Mouse (Mus musculus): Measurements from ENCODE around the gene Igfbp4.

Igfbp4 gene

DNA sequence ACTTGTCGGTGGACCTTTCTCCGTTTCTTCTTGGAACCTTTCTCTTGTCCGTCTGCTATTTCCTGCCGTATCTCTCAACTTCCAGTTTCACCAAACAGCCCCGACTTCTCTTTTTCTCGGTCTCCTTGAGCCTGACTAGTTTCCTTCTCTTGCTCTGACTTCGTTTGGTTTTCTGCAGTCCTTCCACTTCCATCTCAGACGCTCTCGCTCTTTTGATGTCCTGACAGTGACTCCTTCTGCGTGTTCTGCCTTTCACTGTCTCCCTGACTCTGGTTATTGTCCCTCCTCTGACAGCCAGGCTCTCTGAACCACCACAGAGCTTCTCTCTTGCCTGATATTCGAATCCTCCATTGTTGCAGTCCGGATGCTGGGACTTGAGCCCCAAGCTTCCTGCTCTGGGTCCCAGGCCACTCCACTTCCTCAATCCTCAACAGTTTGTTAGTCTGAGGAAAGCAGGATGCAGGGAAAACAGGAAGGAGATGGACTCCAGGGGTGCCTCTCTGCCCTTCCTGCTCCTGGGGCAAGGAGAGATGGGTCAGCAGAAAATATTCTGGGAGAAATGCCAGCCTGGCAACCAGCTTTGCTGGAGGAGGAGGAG lies 1.9 kb downstream of the Igfbp4 start:
- DNase-seq, result no peak

DNA sequence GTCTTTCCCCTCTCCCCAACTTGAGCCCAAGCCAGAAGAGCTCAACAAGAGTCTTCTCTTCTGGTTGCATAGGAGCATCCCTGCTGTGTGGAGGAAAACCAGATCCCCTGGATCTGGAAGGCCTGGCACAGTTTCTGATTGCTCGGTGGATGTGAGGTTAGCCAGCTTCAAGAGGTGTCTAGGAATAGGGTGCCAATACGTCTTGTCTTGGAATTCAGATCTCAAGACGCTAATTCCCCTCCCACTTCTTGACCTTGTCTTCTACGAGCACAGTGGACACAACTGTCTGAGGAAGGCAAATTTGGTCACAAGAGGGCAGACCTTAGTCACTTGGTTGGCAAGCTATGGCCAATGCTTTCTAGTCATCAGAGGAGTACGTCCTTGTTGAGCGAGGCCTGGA lies 2.6 kb downstream of the Igfbp4 start:
- DNase-seq, result no peak

DNA sequence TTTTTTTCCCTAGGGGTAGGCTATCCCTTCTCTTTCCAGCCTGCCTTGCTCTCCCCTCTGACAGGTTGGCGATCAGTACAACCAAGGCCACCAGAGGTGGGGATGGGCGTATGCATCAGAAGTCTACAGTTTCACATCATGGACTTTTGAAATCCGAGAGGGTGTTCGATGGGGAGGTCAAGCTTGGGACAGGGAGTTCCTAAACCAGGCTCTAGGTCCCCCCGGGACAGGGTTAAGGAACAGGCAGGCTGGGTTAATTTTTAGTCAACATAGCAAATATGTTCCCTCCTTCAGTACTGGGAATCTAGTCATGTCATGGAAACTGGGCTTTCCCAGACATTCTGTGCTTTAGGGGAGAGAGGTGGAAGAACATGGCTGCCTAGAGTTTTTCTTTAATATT lies 3.3 kb downstream of the Igfbp4 start:
- DNase-seq, result no peak

DNA sequence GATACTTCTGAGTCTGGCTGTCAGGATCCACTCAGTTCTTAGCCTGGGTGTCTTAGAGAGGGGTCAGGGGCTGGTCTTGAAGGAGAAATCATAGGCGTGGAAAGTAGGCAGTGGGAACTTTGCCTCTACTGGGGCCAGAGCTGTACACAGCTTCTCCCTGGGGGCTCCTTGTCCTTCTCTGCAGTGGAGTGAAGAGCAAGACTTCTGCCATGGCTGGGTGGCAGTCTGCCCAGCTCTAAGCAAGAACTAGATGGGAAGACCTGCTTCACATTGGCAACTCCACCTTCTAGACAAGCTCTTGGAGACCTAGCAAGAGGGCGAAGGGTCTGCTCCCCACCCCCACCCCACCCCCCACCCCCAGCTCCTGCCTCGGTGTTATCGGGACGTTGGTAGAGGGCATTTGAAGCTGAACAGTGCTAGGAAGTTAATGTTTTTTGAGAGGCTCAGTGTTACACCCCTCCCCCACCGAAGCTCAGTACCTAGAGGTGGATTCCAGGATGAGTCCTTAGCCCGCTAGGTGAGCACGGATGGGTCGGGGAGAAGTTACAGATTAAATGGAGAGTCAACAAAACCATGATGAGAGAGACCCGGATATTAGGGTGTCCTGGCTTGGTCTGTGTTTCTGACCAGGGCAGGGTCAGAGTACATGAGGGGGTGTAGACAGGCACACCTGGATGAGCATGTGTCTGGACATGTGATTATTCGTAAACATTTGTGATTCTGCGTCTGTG lies 4.3 kb downstream of the Igfbp4 start:
- no peak for DNase-seq

DNA sequence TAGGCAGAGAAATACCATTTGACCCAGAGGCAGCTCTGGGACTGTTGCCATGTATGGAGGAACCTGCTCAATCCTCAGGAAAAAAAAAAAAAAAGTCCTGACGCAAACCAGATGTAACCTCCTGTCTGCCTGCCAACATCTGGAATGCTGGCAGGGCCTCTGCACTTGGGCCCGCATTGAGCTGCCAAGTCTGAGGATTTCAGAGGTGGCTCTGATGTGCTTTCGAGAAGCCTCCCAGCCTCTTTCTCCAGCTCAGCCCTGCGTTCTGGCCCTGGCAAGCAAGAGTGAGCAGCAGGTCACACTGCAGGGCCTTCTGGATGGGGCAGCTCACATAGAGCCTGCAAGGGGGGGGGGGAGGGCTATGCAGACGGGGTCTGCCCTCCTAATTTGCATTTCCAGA lies 6.1 kb downstream of the Igfbp4 start:
- peak; percentile 22 to 41 for DNase-seq

DNA sequence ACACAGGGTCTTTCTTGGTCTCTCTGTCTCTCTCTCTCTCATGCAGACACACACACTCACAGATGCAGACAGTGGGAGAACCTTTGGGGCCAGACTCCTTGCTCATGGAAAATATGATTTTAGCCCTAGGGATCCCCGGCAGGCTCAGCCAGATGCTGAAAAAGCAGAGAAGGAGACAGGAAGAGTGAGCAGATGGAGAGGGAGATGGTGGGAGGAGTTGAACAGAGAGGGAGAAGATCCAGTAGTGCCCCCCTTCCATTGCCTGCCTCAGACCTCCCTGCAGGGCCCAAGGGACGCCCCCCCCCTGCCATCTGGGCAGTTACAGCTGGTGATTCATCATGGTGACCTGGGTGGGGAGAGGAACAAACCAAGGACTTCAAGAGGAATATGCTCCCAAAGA lies 6.6 kb downstream of the Igfbp4 start:
- no peak for DNase-seq

DNA sequence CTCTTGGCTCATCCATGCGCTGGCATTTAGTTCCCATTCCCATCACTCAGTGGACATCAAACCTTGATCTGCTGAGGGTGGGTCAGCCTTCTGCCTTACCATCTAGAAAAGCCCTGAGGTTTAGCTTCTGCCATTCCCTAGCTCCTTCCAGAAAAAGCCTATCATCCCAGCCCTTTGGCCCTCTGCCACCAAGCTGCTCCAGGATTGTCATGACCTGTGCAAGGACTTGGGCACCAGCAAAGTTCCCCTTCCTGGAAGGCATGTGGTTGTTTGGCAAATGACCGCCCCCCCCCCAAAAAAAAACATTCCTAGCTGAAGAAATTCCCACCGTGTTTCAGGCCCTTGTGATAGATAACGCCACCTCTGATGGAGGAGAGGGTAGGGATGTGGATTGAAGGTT lies 14.1 kb downstream of the Igfbp4 start:
- DNase-seq, result peak in 1 of 2 experiments; percentile 23

DNA sequence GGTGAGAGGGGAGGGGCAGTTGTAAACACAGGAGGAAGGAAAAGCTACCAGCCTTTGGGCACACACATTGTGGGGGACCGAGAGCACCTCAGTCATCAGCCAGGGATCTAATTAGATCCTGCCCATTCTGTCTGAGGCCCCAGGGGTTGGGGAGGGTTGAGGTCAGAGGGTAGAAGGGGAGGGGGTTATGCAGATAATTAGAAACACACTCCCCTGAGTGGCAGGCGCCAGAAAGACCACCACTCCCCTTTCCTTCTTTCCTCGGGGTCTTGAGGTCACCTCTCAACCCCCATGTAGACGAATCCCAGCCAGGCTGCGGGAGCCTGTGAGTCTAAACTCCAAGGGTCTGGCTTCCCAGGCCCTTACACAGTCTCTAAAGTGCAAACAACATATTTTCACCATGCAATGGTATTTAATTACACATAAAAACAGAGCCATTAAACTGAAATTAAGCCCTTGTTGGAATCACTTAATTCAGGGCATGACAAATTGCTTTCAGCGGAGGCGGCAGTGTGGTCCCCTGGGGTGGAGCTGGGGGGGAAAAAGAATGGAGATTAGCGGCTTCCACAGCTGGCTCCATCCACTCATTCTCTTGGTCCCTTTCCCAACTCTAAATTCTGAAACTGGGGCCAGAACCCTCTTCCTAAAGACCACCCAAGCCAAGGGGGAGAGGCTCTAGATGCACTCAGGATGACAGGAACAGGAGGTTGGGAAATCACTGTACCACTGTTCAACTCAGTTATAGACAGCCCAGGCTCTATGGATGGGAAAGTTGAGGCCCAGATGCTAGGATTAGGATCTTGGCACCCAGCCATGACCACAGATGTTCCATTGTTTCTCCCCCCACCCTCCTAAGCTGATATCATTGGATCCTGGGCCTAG lies 14.8 kb downstream of the Igfbp4 start:
- DNase-seq, result no peak

DNA sequence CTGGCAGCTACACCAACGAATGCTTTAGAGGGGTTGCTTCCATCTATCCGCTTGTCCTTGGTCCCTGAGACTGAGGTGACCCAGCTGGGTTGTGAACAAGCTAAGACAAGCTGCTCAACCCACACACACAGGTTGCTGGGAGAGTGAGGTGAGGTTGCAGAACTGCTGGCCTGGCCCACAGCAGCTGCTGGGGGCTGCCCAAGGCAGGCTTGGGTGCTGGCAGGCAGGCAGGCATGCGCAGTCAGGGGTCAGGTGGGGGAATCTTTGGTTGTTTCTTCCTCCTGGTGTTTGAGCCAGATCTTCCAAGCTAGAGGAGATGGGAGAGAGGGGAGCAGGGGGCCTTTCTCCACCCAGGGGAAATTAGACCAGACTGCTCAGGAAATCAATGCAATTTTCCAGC lies 19.4 kb downstream of the Igfbp4 start:
- no peak for DNase-seq

DNA sequence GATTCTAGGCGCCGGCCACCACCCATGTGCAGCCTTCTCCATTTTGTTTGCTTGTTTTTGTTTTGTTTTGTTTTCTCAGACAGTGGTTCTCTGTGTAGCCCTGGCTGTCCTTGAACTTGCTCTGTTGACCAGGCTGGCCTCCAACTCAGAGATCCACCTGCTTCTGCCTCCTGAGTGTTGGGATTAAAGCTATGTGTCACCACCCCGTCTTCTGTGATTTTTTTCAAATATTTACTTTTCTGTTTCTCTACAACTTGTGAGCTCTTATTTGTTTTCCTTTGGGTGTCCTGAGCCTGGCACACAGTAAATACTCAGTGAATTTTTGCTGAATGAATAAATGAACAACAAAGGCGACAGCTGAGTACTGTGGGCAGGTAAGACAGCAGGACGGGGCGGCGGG lies 21.6 kb downstream of the Igfbp4 start:
- no peak for DNase-seq

DNA sequence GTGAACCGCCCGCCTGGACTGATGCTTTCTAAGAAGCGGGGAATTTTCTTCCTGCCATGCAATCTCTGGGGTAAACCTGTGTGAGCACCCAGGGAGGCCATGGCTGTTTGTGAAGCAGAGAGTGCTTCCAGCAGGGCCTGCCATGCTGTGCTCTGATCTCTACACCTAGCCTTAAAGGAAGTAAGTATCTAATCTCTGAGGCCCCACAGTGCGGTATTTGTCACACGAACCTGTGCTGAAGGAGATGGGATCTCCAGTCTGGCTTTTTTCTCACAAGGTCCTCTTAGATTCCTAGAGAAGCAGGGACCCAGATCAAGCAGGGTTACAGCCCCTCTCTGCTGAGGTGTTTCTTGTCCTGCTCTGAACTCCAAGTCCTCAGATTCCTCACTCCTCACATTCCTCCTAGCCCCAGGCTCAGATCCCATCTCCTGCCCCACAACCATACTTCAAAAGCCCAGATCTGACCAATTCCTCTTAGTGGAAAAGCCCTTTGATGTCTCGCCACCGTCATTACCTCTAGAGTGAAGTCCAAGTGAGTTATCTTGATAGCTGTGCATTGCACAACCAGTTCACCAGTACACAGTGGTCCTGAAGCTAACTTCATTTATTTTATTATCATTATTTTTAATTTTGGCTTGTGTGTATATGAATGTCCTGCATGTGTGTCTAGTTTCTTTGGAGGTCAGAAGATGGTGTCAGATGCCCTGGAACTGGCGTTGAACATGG lies 22.5 kb downstream of the Igfbp4 start:
- DNase-seq, result no peak

DNA sequence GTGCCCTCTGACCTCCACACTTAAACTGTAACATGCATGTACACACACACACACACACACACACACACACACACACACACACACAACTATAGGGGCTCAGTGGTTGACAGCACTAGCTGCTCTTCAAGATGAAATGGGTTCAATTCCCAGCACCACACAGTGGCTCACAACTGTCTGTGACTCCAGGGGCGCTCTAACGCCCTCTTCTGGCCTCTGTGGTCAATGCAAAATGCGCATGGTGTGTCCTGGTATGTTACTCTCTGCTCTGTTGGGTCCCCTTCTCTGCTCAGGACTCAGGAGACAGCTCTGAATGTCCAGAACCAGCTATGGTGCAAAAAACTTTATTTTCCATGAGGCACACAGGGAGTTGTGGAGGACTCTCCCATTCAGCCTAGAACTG lies 24.3 kb downstream of the Igfbp4 start:
- DNase-seq, result no peak

DNA sequence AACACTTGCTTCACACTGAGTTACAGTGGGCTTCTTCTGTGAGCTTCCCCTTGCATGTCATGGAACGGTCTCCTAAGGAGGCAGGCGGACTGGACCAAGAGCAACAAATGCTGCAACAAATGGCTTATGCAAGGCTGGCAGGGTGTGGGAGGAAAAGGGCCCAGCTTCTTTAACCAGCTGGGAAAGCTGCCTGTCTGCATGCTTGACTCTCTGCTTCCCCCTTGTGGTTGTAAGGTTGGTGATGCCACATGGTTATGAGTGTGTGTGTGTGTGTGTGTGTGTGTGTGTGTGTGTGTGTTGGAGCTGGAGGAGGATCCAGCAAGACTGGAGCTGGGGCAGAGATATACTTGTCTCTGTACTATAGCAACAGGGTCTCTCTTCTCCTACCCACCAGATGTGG lies 24.9 kb downstream of the Igfbp4 start:
- peak; percentile 60 to 79 for DNase-seq

DNA sequence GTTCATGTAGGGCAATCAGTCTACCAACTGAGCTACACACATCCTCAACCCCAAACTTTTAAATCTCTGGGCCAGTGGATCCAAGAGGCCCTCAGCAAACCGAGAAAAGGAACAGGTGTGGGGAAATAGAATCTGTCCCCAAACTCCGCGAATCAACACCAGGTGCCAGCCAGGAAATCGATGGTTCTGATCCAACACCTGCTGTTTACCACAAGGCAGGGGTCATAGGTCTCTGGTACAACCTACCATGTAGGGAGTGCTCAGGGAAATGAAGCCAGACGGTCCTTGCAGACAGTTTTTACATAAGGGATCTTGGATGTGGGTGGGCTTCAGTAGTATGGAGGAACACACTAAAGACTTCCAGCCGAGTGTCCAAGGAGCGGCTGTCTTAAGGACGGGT lies 26.5 kb downstream of the Igfbp4 start:
- DNase-seq, result no peak

DNA sequence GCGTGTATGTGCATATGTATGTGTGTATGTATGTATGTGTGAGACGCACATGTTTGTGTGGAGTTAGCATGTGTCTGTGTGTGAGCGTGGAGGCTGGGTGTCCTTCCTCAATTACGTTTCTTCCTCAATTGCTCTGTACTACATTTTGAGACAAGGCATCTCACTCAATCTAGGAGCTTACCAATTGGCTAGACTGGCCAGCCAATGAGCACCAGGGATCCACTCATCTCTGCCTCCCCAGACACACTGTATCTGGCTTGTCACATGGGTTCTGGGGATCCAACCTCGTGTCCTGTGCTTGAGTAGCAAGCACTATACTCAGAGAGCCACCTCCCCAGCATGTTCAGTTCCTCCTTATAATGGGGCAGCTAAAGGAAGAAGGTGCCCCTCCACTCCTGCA lies 27.4 kb downstream of the Igfbp4 start:
- no peak for DNase-seq

DNA sequence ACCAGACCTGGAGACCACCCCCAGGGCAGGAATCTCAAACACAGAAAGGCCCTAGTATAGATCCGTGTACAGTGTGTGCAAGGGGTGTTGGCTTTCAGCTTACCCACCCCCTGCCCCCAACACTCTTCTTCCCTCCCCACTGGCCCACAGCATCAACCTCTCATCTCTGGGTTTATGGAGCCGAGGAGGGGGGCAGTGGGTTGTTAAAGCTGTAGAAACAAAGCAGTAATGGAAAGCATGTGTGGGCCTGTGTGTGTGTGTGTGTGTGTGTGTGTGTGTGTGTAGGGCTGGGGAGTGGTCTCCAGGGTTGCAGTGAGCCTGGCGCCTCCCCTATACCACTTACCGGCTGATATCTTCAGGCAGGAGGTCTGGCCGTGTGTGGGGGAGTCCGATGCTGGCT lies 30.8 kb downstream of the Igfbp4 start:
- no peak for DNase-seq

DNA sequence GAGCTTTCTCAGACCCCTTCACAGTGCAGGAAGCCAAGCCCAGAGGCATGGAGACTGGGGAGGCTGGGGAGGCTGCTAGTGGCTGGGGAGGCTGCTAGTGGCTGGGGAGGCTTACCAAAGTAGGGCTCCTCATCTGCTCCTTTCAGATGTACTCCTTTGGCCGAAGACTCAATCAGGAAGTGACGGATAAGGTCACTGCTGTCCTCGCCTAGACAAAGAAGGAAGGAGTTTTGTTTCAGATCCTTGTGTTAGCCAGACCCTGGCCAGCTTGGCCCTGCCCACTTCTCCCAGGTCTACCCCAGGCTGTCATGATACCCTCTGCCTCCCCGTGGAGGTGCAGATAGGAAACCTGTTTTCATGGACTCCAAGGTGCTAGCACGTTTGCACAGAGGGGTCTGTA lies 32.7 kb downstream of the Igfbp4 start:
- no peak for DNase-seq

DNA sequence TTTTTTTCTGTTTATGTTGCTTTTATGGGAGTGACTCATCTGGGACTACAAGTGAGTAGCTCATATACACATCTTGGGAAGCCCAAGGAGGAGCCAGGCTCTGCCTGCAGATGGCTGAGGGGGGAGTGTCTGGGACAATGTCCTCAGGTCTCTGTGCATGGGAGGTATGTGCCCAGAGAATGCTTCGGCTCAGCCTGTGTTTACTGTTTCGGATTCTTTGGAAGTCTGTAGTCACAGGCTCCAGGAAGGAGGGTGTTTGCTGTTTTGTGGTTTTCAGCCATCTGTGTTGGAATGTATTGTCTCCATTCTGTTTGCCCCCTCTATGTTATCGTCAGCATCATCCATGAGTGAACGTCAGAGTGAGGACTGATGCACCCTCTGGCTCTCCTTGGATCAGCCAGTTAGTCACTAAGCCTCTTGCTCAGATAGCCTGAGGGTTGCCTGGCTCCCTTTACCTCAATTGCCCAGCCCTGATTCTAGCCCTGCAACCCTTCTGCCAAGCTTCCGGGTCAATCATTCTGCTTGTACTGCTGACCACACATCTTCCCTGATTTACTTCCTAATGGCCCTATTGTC lies 35.8 kb downstream of the Igfbp4 start:
- no peak for DNase-seq

DNA sequence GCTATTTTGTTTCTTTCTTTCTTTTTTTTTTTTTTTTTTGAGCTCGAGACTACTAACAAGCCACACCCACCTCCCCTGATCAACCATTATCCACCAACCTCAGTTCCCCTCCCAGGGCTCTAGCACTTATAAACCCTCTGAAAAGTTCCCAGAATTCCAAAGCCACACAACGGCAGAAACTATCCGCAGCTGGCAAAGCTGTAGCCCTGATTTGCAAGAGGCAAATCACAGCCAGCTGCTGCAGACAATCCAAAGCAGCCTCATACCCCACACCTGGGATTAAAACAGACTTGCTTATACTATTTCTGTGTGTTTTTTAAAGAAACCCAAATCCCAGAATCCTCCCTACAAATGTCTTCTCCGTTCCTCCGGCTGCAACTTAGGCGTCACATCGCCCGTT lies 36.8 kb downstream of the Igfbp4 start:
- DNase-seq, result no peak

DNA sequence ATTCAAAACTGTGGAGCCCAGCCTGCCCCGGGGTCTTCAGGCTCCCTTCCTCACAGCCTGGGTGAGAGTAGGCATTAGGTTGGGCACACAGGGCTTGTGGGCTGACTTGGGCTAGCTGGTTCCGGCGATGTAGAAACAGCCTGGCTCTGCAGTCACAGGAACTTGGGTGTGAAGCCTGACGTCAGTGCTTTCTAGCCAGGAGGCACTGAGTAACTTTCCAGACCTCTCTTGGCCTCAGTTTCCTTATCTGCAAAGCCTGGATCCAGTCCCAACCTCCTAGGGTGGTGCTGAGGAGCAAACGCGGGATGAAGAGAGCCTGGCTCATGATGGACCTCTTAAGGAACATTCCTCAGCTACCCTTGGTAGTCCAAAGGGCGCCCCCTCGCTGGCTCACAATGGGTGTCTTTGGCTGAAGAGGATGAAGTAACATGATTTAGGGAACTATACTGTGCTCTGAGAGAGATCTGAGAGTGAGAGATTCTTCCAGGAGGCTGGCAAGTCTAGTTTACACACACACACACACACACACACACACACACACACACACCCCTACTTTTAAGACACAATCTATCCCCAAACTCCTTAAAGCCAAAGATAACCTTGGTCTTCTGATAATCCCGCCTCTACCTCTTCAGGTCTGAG lies 40.0 kb downstream of the Igfbp4 start:
- DNase-seq, result no peak

DNA sequence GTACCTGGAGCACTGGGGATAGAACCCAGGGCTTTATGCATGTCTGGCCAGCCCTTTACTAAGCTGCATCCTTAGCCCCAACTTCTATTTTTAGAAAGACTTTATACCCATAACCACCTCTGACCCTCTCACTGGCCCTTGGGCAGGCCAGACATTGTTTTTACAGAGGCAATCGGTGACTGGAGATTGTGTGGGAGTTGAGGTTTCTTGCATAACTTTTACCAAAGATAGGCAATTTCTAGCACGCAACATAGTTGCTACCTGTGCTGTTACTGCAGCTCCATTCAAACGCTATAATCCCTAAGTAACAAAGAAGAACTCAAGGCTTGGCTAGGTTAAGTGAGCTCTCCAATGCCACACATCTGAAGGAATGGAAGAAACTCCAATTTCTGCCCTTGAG lies 40.5 kb downstream of the Igfbp4 start:
- DNase-seq, result no peak

DNA sequence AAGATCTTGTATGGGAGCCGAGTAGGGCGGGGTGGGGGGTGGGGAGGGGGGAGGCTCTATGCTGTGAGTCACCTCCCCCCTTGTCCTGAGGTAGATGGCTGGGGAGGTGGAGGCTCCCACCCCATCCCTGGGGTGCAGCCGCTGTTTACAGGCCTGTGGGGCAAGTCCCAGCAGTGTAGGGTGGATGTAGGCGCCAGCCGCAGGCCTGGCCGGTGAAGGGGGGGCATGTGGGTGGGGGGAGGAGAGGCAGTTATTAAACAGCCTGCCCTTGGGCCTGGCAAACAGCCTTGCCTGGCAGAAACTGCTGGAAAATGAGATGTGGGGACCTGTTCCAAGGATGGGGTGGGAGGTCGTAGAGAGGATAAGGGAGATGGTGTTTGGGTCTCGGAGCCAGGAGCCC lies 41.1 kb downstream of the Igfbp4 start:
- no peak for DNase-seq
